Mouse (Mus musculus) gastrocnemius, postnatal 36 days (tissue): ENCODE data around the gene Ago1. TPM values are rescaled to one million over a fixed set of nuclear protein-coding genes. Genes with fewer than 3 reads are reported as not detected.

Source experiments
- DNase-seq, 2 experiments: peaks; one replicate each; pipeline ENCODE4 v3.0.0; 2022
- intact Hi-C: fragments of 180-260 bp; cut with DNase I; formaldehyde crosslinking; loops from one replicate; pipeline ENCODE4 v1.15.1; 2025
- total RNA-seq, 2 experiments: library from RNA; stranded (reverse); gene quantifications; 2 replicates each; pipeline ENCODE4 v1.2.3; 2021

Ago1 gene
- total RNA-seq, 2 experiments from 2014 or later, result 5.4 to 5.5 TPM

DNA sequence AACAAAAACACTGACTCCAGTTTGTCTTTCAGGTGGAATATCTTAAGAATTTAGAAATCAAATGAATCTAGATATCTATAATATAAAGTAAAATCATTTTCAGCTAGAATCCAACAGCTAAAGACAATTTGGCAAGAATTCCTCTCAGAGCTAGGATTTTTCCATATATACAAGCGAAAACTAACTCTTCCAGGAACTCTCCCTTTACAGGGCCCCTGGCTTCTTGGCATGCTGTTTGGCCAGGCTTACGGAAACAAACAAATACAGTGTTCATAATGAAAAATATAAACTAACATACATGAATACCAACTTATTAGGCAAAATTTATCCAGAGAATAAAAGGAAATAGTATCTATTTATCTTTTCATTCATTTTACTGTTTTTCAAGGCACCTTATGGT is 44.5 kb downstream of the Ago1 start:
- intact Hi-C loops, result no loop called here
- DNase-seq, result no peak

DNA sequence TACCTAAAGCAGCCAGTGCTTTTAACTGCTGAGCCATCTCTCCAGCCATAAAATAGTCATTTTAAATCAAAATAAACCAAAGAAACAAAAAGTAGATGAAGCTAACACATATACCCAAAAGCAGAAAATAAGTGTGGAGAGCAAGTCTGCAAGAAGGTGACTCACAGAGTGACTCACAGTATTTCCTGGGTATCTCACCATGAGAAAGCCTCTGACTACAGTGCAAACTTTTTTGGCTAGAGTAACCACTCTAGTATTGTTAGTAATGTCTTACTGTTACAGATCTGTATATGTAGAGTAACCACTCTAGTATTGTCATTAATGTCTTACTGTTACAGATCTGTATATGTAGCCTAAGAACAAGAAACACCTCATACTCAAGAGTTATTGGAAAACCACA is 52.7 kb downstream of the Ago1 start:
- intact Hi-C loops, result no loop called here
- no peak for DNase-seq

DNA sequence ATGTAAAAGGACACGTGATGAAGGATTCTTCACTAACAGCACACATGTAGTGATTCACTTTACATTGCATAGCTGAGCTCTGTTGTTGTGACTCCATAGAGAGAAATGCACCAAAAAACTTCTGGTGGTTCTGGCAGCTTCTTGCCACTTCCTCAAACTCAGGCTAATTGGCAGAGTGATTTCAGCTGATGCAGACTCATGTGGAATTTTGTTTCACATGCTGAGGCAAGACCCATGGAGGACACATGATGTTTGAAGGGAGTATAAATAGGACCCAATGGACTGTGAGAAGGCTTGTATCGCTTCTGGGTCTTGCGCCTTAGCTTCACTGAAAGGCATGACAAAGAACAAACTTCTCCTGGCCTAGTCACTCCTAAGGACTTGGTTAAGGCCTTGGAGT is 55.9 kb downstream of the Ago1 start:
- intact Hi-C loops, result no loop called here
- no peak for DNase-seq

Other genes with a start within 250 kb of the Ago1 start
- gene Map7d1, start 212.2 kb downstream of the Ago1 start, total RNA-seq, result 100 to 1,000 TPM; 165 to 207 TPM
- gene Trappc3, start 206.3 kb downstream of the Ago1 start, total RNA-seq, result 10 to 100 TPM; 15.9 to 17.9 TPM
- 1 to 10 TPM; 1.6 to 2.2 TPM for gene Col8a2, start 181.8 kb downstream of the Ago1 start, total RNA-seq
- gene Adprhl2, start 146.9 kb downstream of the Ago1 start, total RNA-seq, result 1 to 10 TPM; 7.6 to 7.8 TPM
- gene Tekt2, start 142.9 kb downstream of the Ago1 start, total RNA-seq, result under 1 TPM; 0.46 to 0.59 TPM
- gene Ago3, start 39.0 kb downstream of the Ago1 start, total RNA-seq, result 1 to 10 TPM; 7.9 to 8.0 TPM
- gene Ago4, start 64.9 kb upstream of the Ago1 start, total RNA-seq, result 1 to 10 TPM; 3.9 to 5.0 TPM
- gene Clspn, start 88.4 kb upstream of the Ago1 start, total RNA-seq, result under 1 TPM; 0.54 to 0.62 TPM
- gene 5730409E04Rik, start 141.2 kb upstream of the Ago1 start, total RNA-seq, result 10 to 100 TPM; 18.8 to 20.1 TPM
- 10 to 100 TPM; 77.9 to 88.6 TPM for gene Psmb2, start 209.0 kb upstream of the Ago1 start, total RNA-seq